Mouse (Mus musculus) G1E (cell line): ENCODE data around the gene Hhipl1.

ENCODE experiments used
- CTCF ChIP-seq: IDR thresholded peaks from 2 replicates; pipeline ENCODE4 v1.5.1; 2012; ENCODE audit warnings: low read depth, low read length, inconsistent platforms, mixed read lengths
- GATA1 ChIP-seq: IDR thresholded peaks from 2 replicates; pipeline ENCODE4 v1.6.1; 2012; ENCODE audit warnings: borderline replicate concordance, low read length, inconsistent platforms, mixed read lengths

DNA sequence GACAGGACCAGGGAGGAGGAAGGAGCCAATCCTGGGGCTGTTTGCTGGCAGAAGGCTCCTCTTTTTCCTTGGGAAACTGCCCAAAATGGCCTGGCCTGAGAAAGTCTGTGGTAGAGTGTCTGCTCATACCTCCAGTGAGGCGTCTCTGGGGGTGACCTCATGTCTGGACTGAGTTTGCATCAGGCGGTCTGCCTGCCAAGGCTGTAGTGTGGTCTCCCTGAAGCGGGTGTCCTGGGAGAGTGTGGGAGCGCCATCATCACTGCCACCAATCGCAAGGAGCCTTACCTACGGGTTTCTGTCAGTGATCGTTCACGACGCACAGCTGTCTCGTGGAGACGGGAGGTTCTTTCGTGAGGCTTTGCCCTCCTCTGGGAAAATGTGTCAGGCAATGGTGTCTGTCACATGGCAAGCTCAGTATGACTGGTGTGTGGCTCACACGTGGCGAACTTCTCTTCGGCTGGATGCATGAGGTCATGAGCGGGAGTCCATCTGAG, 2.3 kb downstream of the Hhipl1 start:
- TF ChIP-seq CTCF (no peak), GATA1 (no peak)
